Mouse (Mus musculus) retina, adult 2 months (tissue): ENCODE measurements at regions not wholly inside any gene's neighbourhood (a gene's known extent, or its start where the extent isn't known, plus 50 kb on each side); places are given as distances from the start of the nearest gene placed in this dataset.
A peak's percentile ranks its signal among the peaks of the same experiment; 100 is the strongest.
"Not testable (repeated sequence)": the region's sequence is repeated elsewhere in the genome, so short reads cannot be mapped to it uniquely, and the experiment has no call there.

Experiments
- DNase-seq: peaks from one replicate; pipeline ENCODE4 v3.0.0-alpha.2; 2012; ENCODE audit warnings: low read depth, low spot score

GRCm38 (mm10) chr14:120826187-120826586, 84.8 kb upstream of the Ipo5 start:
- no peak for DNase-seq

- DNase-seq: not testable (repeated sequence)
These were observed 80.6 kb upstream of the Ipo5 start for GRCm38 (mm10) chr14:120830389-120830835.

- no peak for DNase-seq
These were observed 79.6 kb upstream of the Ipo5 start for GRCm38 (mm10) chr14:120831397-120831796.

- DNase-seq: peak; percentile 70
These were observed 79.0 kb upstream of the Ipo5 start for GRCm38 (mm10) chr14:120831847-120832613.

GRCm38 (mm10) chr14:120834821-120835220, 76.2 kb upstream of the Ipo5 start:
- DNase-seq: no peak

- peak; percentile 38 for DNase-seq
These were observed 75.3 kb upstream of the Ipo5 start for GRCm38 (mm10) chr14:120835758-120836157.

- DNase-seq: no peak
These were observed 74.3 kb upstream of the Ipo5 start for GRCm38 (mm10) chr14:120836535-120837316.

GRCm38 (mm10) chr14:120840900-120841299, 70.1 kb upstream of the Ipo5 start:
- DNase-seq: no peak

GRCm38 (mm10) chr14:120841311-120841710, 69.7 kb upstream of the Ipo5 start:
- no peak for DNase-seq

- DNase-seq: no peak
These were observed 65.9 kb upstream of the Ipo5 start for GRCm38 (mm10) chr14:120845172-120845571.

GRCm38 (mm10) chr14:120846073-120846850, 64.8 kb upstream of the Ipo5 start:
- DNase-seq: no peak

GRCm38 (mm10) chr14:120847006-120847405, 64.0 kb upstream of the Ipo5 start:
- DNase-seq: no peak

GRCm38 (mm10) chr14:120848083-120848951, 62.7 kb upstream of the Ipo5 start:
- no peak for DNase-seq

GRCm38 (mm10) chr14:120849159-120849558, 61.9 kb upstream of the Ipo5 start:
- DNase-seq: no peak

GRCm38 (mm10) chr14:120853643-120854042, 57.4 kb upstream of the Ipo5 start:
- DNase-seq: no peak

- no peak for DNase-seq
These were observed 56.5 kb upstream of the Ipo5 start for GRCm38 (mm10) chr14:120854559-120854958.

GRCm38 (mm10) chr14:120855181-120855580, 55.8 kb upstream of the Ipo5 start:
- DNase-seq: no peak
